Mouse (Mus musculus): ENCODE results near the gene Slit3. TPM values are rescaled to one million over a fixed set of nuclear protein-coding genes. Genes with fewer than 3 reads are reported as not detected.

Gene Slit3
- total and polyA plus RNA-seq, 3 experiments = 0.55 to 4.8 (median 2.8) TPM

GRCm38 (mm10) chr11:35151539-35151951 is 30.5 kb downstream of the Slit3 start:
- peaks cover 0 to 13% of the 10 kb centered on the region in 2 experiments; a peak in 2 of 4 replicates for H3K4me1 ChIP-seq (ENCODE audit: control insufficient read depth in 1 of 2, insufficient read depth in 2 of 2)
- in situ Hi-C loops (cut with MboI; ENCODE audit: low pct_ligation_motif_present, low pct_unique_long_range_greater_than_20kb, low sequenced_read_pairs) = no loop called here
- no peaks in the 10 kb centered on the region for H3K79me2 ChIP-seq (replicated peaks; ENCODE audit: control insufficient read depth, extremely low read depth, insufficient read depth, poor library complexity, severe bottlenecking)
- H3K4me3 ChIP-seq (replicated peaks in 1 of 3; ENCODE audit: low read depth in 2 of 3, low read length in 2 of 3, poor library complexity in 1 of 3) = no peak overlapping the region
- no peaks in the 10 kb centered on the region for H3K27me3 ChIP-seq (replicated peaks)
- no peak overlapping the region for H3K9ac ChIP-seq (ENCODE audit: insufficient read depth, low read depth)
- no peaks in the 10 kb centered on the region for H3K36me3 ChIP-seq (replicated peaks in 1 of 2; ENCODE audit: control insufficient read depth in 1 of 2, insufficient read depth in 1 of 2, low read length in 1 of 2)
- no peak overlapping the region for H3K4me2 ChIP-seq (ENCODE audit: insufficient read depth, low read depth, poor library complexity, severe bottlenecking)
- H3K9me3 ChIP-seq (replicated peaks; ENCODE audit: low read length) = no peaks in the 10 kb centered on the region
- TF ChIP-seq NELFE (IDR thresholded peaks at IDR 0.05; ENCODE audit: low read depth, low read length) = no peak
- dilution Hi-C loops (cut with MboI; ENCODE audit: extremely low pct_ligation_motif_present, extremely low pct_unique_long_range_greater_than_20kb, low sequenced_read_pairs) = no loop called here
- H3K27ac ChIP-seq (ENCODE audit: insufficient read depth, low read depth) = no peak overlapping the region
- no peak for DNase-seq (ENCODE audit: extremely low read depth)

GRCm38 (mm10) chr11:35152875-35153274 is 31.9 kb downstream of the Slit3 start:
- TF ChIP-seq BHLHE40 (IDR thresholded peaks at IDR 0.05; ENCODE audit: low read depth, low read length) (no peak), MXI1 (IDR thresholded peaks at IDR 0.05; ENCODE audit: low read depth, low read length) (no peak), USF2 (conservative IDR thresholded peaks at IDR 0.05; ENCODE audit: low read depth, low read length) (no peak), ZC3H11A (IDR thresholded peaks at IDR 0.05; ENCODE audit: low read depth, low read length) (no peak), GABPA (IDR thresholded peaks at IDR 0.05; ENCODE audit: insufficient replicate concordance, low read depth, low read length) (no peak), IRF4 (IDR thresholded peaks at IDR 0.05; ENCODE audit: low read depth, low read length) (no peak), HCFC1 (IDR thresholded peaks at IDR 0.05; ENCODE audit: low read depth, low read length) (no peak), JUN (IDR thresholded peaks at IDR 0.05; ENCODE audit: insufficient read depth, low read depth, low read length) (no peak), ZNF384 (IDR thresholded peaks at IDR 0.05; ENCODE audit: low read depth, low read length) (no peak), UBTF (IDR thresholded peaks at IDR 0.05; ENCODE audit: low read depth, low read length) (no peak), TCF12 (IDR thresholded peaks at IDR 0.05; ENCODE audit: low read depth, low read length) (no peak), EP300 (IDR thresholded peaks at IDR 0.05; ENCODE audit: low read length) (no peak), SIN3A (IDR thresholded peaks at IDR 0.05; ENCODE audit: low read length) (no peak), ETS1 (conservative IDR thresholded peaks at IDR 0.05; ENCODE audit: low read depth, low read length) (no peak), MAZ (IDR thresholded peaks at IDR 0.05; ENCODE audit: low read depth, low read length) (no peak)
- H3K27me3 ChIP-seq (replicated peaks) = no peaks in the 10 kb centered on the region
- H3K4me3 ChIP-seq (replicated peaks in 1 of 3; ENCODE audit: low read depth in 2 of 3, low read length in 2 of 3, poor library complexity in 1 of 3) = no peak overlapping the region
- H3K4me1 ChIP-seq (ENCODE audit: control insufficient read depth in 1 of 2, insufficient read depth in 2 of 2) = peaks cover 0 to 13% of the 10 kb centered on the region in 2 experiments; a peak in 2 of 4 replicates
- no peak overlapping the region for H3K27ac ChIP-seq (ENCODE audit: insufficient read depth, low read depth)
- DNase-seq (ENCODE audit: extremely low read depth) = no peak
- H3K4me2 ChIP-seq (ENCODE audit: insufficient read depth, low read depth, poor library complexity, severe bottlenecking) = no peak overlapping the region
- in situ Hi-C loops (cut with MboI; ENCODE audit: low pct_ligation_motif_present, low pct_unique_long_range_greater_than_20kb, low sequenced_read_pairs) (no loop called here), dilution Hi-C loops (cut with MboI; ENCODE audit: extremely low pct_ligation_motif_present, extremely low pct_unique_long_range_greater_than_20kb, low sequenced_read_pairs) (no loop called here)
- no peaks in the 10 kb centered on the region for H3K79me2 ChIP-seq (replicated peaks; ENCODE audit: control insufficient read depth, extremely low read depth, insufficient read depth, poor library complexity, severe bottlenecking)
- H3K9ac ChIP-seq (ENCODE audit: insufficient read depth, low read depth) = no peak overlapping the region
- no peaks in the 10 kb centered on the region for H3K36me3 ChIP-seq (replicated peaks in 1 of 2; ENCODE audit: control insufficient read depth in 1 of 2, insufficient read depth in 1 of 2, low read length in 1 of 2)
- H3K9me3 ChIP-seq (replicated peaks; ENCODE audit: low read length) = no peaks in the 10 kb centered on the region
